Mouse (Mus musculus): Measurements from ENCODE around the gene Prkar2b. TPM values are rescaled to one million over a fixed set of nuclear protein-coding genes. Genes with fewer than 3 reads are reported as not detected.

Prkar2b gene
- 5.2 and 5.8 TPM in 2 replicates for polyA plus RNA-seq (2012; rRNA removed)

DNA sequence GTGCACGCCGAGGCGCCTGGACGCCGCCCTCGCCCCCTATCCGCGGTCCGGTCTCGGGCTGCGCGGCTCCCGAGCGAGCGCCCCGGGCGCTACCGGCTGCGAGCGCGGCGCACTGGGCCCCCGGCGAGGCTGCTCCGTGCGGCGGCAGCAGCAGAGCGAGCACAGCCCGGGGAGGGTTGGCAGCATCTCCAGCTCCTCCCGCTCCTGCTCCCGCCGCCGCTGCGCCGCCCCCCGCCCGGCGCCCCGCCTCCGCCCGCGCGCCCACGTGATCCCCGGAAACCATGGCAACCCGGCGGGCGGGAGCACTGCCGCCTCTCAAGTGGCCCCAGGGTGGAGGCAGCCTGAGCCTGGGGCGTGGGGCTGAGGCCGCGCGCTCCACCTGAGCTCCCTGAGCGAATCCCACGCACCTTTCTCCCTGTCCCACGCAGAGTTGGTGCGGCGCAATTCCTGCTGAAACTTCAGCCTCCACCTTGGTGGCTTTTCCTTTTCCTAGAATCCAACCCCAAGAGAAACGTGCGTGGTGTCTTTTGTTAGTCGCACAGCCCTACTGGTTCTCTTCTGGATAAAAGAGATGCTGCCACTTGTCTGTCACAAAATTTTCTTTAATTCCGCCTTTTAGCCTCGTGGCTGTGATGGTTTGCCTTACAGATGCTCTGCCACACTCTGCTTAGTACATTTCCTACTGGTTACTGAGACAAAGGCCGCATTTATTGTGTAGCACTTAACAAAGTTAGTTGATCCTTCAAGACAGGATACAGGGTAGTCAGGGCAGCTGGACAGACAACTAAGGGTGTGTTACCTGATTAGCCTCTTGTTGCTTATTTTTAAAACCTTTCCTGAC lies at the start of gene Prkar2b:
TSS of gene Prkar2b (minus strand) at position 207 of the 841 bp plus-strand sequence.

DNA sequence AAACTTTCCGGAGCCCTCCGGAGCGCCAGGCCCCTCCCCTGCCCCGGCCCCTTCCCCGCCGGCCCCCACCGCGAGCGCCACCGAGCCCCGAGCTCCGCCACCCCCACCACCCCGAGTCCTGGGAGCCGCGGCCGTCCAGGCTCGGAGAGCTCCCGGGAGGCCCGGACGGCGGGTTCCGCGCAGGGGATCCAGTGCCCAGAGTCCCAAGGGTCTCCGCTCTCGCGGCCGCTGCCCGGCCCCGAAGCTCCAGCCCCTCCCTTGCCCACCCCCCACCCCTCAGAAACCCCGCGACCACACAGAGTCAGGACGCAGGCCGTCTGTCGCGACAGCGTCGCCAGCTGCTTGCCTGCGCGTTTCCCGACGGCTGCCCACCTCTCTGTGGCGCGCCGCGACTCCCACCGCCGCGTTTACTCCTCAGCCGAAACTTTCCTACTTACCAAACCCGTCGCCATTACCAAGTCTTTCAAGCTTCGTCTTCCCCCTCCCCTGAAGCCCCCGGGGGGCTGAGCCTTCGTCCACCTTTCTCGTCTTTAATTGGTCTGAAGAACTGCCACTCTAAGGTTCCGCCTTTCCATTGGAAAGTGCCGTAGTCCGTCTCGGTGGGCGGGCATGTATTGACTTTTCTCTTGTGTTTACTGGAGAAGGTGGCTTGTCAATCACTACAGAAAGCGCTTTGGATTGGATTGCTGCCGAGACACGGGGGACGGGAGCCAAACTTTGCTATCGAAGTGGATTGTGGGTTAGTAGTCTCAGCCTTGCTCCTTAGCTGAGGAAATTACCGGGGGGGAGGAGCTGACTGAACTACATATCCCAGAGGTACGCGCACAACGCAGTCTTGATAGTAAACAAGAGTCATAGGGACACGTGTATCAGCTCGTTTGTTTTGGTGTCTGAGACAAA lies 111.1 kb downstream of the Prkar2b start, which contains the start of gene Hbp1:
TSS of gene Hbp1 (minus strand) at position 777 of the 900 bp plus-strand sequence.

Other genes starting within 250 kb of the Prkar2b start
- gene Hbp1, start 110.8 kb downstream of the Prkar2b start, polyA plus RNA-seq (2012; rRNA removed), result 37.5 and 40.1 TPM in 2 replicates
- gene Pik3cg, start 147.4 kb upstream of the Prkar2b start, polyA plus RNA-seq (2012; rRNA removed), result 3.6 and 3.7 TPM in 2 replicates

Data from colon, adult 2 months (tissue).